Comparison of ENCODE assay signal across 10 mouse cellular contexts in the genomic region with DNA sequence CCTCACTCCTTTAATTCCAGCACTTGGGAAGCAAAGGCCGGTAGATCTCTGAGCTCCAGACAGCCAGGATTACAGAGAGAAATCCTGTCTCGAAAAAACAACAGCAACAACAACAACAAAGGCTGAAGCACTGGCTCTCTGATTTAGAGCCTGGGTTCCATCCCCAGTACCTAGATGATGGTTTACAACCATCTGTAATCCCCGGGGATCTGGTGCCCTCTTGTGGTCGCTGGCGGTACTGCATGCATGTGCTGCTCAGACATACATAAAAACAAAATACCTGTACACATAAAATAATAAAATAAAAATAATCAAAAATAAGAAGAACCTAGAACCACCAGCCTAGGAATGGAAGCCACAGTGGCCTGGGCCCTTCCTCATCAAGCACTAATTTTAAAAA. TPM values are rescaled to one million over a fixed set of nuclear protein-coding genes. Genes with fewer than 3 reads are reported as not detected.
A peak's percentile ranks its signal among the peaks of the same experiment; 100 is the strongest.
DNase-seq lines count a peak whose midpoint lies in the region; ATAC-seq lines count a peak whose summit lies in the region.
"Had no signal": no experiment of that assay in that cellular context is flagged by ENCODE, and none has a peak within 500 bp of the region (broad histone marks: within the 10 kb centered on the region; RNA-seq: fewer than 3 reads in every experiment).

No protein-coding gene starts in this region.

- no peaks in the 10 kb centered on the region for H3K4me1 ChIP-seq in hindbrain, embryonic 14.5 days (replicated peaks; ENCODE audit: control insufficient read depth, insufficient read depth, low read length)
- H3K4me1 ChIP-seq in hindbrain, embryonic 12.5 days = peaks cover 4% of the 10 kb centered on the region; the same call in 1 of the 2 replicates
- H3K4me1 ChIP-seq in embryonic facial prominence, embryonic 10.5 days = peaks cover 4% of the 10 kb centered on the region
- H3K4me1 ChIP-seq in limb, embryonic 10.5 days = peaks cover 5% of the 10 kb centered on the region
- H3K4me1 ChIP-seq: lung, embryonic 15.5 days had no signal

- WGBS in hindbrain, embryonic 14.5 days = 7% methylated on average over 5 of the region's 5 CpGs
- WGBS in hindbrain, embryonic 12.5 days = 13% methylated on average over 5 of the region's 5 CpGs
- 13% methylated on average over 5 of the region's 5 CpGs for WGBS in embryonic facial prominence, embryonic 10.5 days
- 13% methylated on average over 5 of the region's 5 CpGs for WGBS in limb, embryonic 10.5 days

- H3K27ac ChIP-seq in hindbrain, embryonic 14.5 days = no peak overlapping the region
- no peak overlapping the region for H3K27ac ChIP-seq in hindbrain, embryonic 12.5 days
- no peak overlapping the region for H3K27ac ChIP-seq in embryonic facial prominence, embryonic 10.5 days (replicated peaks)
- H3K27ac ChIP-seq in limb, embryonic 10.5 days = no peak overlapping the region
- H3K27ac ChIP-seq: lung, embryonic 15.5 days had no signal

- H3K4me3 ChIP-seq in hindbrain, embryonic 14.5 days (replicated peaks; ENCODE audit: low read length) = no peak overlapping the region
- no peak overlapping the region for H3K4me3 ChIP-seq in hindbrain, embryonic 12.5 days
- H3K4me3 ChIP-seq in embryonic facial prominence, embryonic 10.5 days = no peak overlapping the region
- H3K4me3 ChIP-seq in limb, embryonic 10.5 days = no peak overlapping the region
- H3K4me3 ChIP-seq: lung, embryonic 15.5 days had no signal

- H3K4me2 ChIP-seq in hindbrain, embryonic 14.5 days (replicated peaks) = no peak overlapping the region
- no peak overlapping the region for H3K4me2 ChIP-seq in hindbrain, embryonic 12.5 days (replicated peaks)
- H3K4me2 ChIP-seq: lung, embryonic 15.5 days had no signal

- no peaks in the 10 kb centered on the region for H3K36me3 ChIP-seq in hindbrain, embryonic 14.5 days (replicated peaks; ENCODE audit: control insufficient read depth, insufficient read depth)
- no peaks in the 10 kb centered on the region for H3K36me3 ChIP-seq in hindbrain, embryonic 12.5 days
- no peaks in the 10 kb centered on the region for H3K36me3 ChIP-seq in embryonic facial prominence, embryonic 10.5 days (replicated peaks)
- H3K36me3 ChIP-seq in limb, embryonic 10.5 days = no peaks in the 10 kb centered on the region
- H3K36me3 ChIP-seq: lung, embryonic 15.5 days had no signal

- H3K9ac ChIP-seq in hindbrain, embryonic 14.5 days = no peak overlapping the region
- H3K9ac ChIP-seq in hindbrain, embryonic 12.5 days = no peak overlapping the region
- H3K9ac ChIP-seq: lung, embryonic 15.5 days had no signal

- ATAC-seq in hindbrain, embryonic 14.5 days (ENCODE audit: low FRiP score) = no peak
- no peak for ATAC-seq in hindbrain, embryonic 12.5 days (ENCODE audit: low FRiP score)
- ATAC-seq in CD4-positive, CD25-positive, alpha-beta regulatory T cell, adult 4 months = peak; percentile 53
- ATAC-seq in activated CD4-positive, CD25-positive, alpha-beta regulatory T cell, adult 4 months = no peak

- peak; percentile 83 for DNase-seq in hindbrain, embryonic 14.5 days (ENCODE audit: low spot score)
- peak; percentile 58 for DNase-seq in T-cell, adult 2 months (ENCODE audit: low spot score)
- peak; percentile 83 for DNase-seq in embryonic facial prominence, embryonic 10.5 days (ENCODE audit: low spot score)
- peak; percentile 89 for DNase-seq in limb, embryonic 10.5 days (ENCODE audit: low spot score)
- peak; percentile 87 for DNase-seq in retina, embryonic 14.5 days (ENCODE audit: low spot score)

- no peaks in the 10 kb centered on the region for H3K9me3 ChIP-seq in hindbrain, embryonic 14.5 days (ENCODE audit: control insufficient read depth, low read length)
- H3K9me3 ChIP-seq in hindbrain, embryonic 12.5 days (replicated peaks) = no peaks in the 10 kb centered on the region
- no peaks in the 10 kb centered on the region for H3K9me3 ChIP-seq in embryonic facial prominence, embryonic 10.5 days
- no peaks in the 10 kb centered on the region for H3K9me3 ChIP-seq in limb, embryonic 10.5 days (replicated peaks)
- H3K9me3 ChIP-seq: lung, embryonic 15.5 days had no signal

- no peaks in the 10 kb centered on the region; the same call in 1 of the 2 replicates for H3K27me3 ChIP-seq in hindbrain, embryonic 14.5 days (ENCODE audit: control insufficient read depth, insufficient read depth, low read length)
- no peaks in the 10 kb centered on the region for H3K27me3 ChIP-seq in hindbrain, embryonic 12.5 days
- H3K27me3 ChIP-seq in embryonic facial prominence, embryonic 10.5 days (replicated peaks; ENCODE audit: low read depth, poor library complexity, severe bottlenecking) = peaks cover 3% of the 10 kb centered on the region; the same call in 1 of the 2 replicates
- H3K27me3 ChIP-seq in limb, embryonic 10.5 days (ENCODE audit: low read depth, poor library complexity, severe bottlenecking) = no peaks in the 10 kb centered on the region
- H3K27me3 ChIP-seq: lung, embryonic 15.5 days had no signal

RNA-seq across cellular contexts. Expression of a gene that starts 19.4 kb away (rescaled TPM):
- polyA plus RNA-seq in hindbrain, embryonic 14.5 days (2014; fragmentation: Nextera tagmentation; extraction: Ambion mirVana) = 1,239 and 1,372 TPM in 2 replicates
- polyA plus RNA-seq in hindbrain, embryonic 12.5 days (2016; fragmentation: Nextera tagmentation; extraction: Ambion mirVana) = 1,343 and 1,447 TPM in 2 replicates
- 1,000 to 10,000 TPM; 1,870 to 3,129 TPM for polyA plus RNA-seq in CD4-positive, CD25-positive, alpha-beta regulatory T cell, adult 4 months (2017; shearing (Covaris generic))
- 1,675 and 1,681 TPM in 2 replicates for polyA plus RNA-seq in embryonic facial prominence, embryonic 10.5 days (2016; fragmentation: Nextera tagmentation; extraction: Ambion mirVana)
- polyA plus RNA-seq in limb, embryonic 10.5 days (2016; fragmentation: Nextera tagmentation; extraction: Ambion mirVana) = 1,486 and 1,565 TPM in 2 replicates
- polyA plus RNA-seq in activated CD4-positive, CD25-positive, alpha-beta regulatory T cell, adult 4 months (2017; shearing (Covaris generic)) = 1,000 to 10,000 TPM; 1,765 to 2,357 TPM

RNA-seq across cellular contexts. Expression of a gene that starts 30.6 kb away (rescaled TPM):
- polyA plus RNA-seq in hindbrain, embryonic 14.5 days (2014; fragmentation: Nextera tagmentation; extraction: Ambion mirVana) = not detected in 2 replicates
- not detected in 2 replicates for polyA plus RNA-seq in hindbrain, embryonic 12.5 days (2016; fragmentation: Nextera tagmentation; extraction: Ambion mirVana)
- polyA plus RNA-seq in CD4-positive, CD25-positive, alpha-beta regulatory T cell, adult 4 months (2017; shearing (Covaris generic)) = not detected
- polyA plus RNA-seq in embryonic facial prominence, embryonic 10.5 days (2016; fragmentation: Nextera tagmentation; extraction: Ambion mirVana) = not detected in 2 replicates
- polyA plus RNA-seq in limb, embryonic 10.5 days (2016; fragmentation: Nextera tagmentation; extraction: Ambion mirVana) = 0.21 TPM in 1 of 2 replicates, not detected in the other
- polyA plus RNA-seq in activated CD4-positive, CD25-positive, alpha-beta regulatory T cell, adult 4 months (2017; shearing (Covaris generic)) = not detected
- polyA plus RNA-seq: lung, embryonic 15.5 days had no signal

RNA-seq across cellular contexts. Expression of a gene that starts 33.9 kb away (rescaled TPM):
- polyA plus RNA-seq in hindbrain, embryonic 14.5 days (2014; fragmentation: Nextera tagmentation; extraction: Ambion mirVana) = 0.50 TPM in 1 of 2 replicates, not detected in the other
- 0.89 TPM in 1 of 2 replicates, not detected in the other for polyA plus RNA-seq in hindbrain, embryonic 12.5 days (2016; fragmentation: Nextera tagmentation; extraction: Ambion mirVana)
- polyA plus RNA-seq in CD4-positive, CD25-positive, alpha-beta regulatory T cell, adult 4 months (2017; shearing (Covaris generic)) = not detected
- 0.37 TPM in 1 of 2 replicates, not detected in the other for polyA plus RNA-seq in embryonic facial prominence, embryonic 10.5 days (2016; fragmentation: Nextera tagmentation; extraction: Ambion mirVana)
- not detected in 2 replicates for polyA plus RNA-seq in limb, embryonic 10.5 days (2016; fragmentation: Nextera tagmentation; extraction: Ambion mirVana)
- not detected for polyA plus RNA-seq in activated CD4-positive, CD25-positive, alpha-beta regulatory T cell, adult 4 months (2017; shearing (Covaris generic))
- polyA plus RNA-seq: frontal cortex, adult 2 months; lung, embryonic 15.5 days had no signal

RNA-seq across cellular contexts. Expression of a gene that starts 39.5 kb away (rescaled TPM):
- 0.13 and 0.16 TPM in 2 replicates for polyA plus RNA-seq in hindbrain, embryonic 14.5 days (2014; fragmentation: Nextera tagmentation; extraction: Ambion mirVana)
- 3.1 and 3.2 TPM in 2 replicates for polyA plus RNA-seq in hindbrain, embryonic 12.5 days (2016; fragmentation: Nextera tagmentation; extraction: Ambion mirVana)
- polyA plus RNA-seq in CD4-positive, CD25-positive, alpha-beta regulatory T cell, adult 4 months (2017; shearing (Covaris generic)) = 1 to 10 TPM; 1.7 to 6.4 TPM
- polyA plus RNA-seq in embryonic facial prominence, embryonic 10.5 days (2016; fragmentation: Nextera tagmentation; extraction: Ambion mirVana) = 0.28 and 0.67 TPM in 2 replicates
- 1.3 and 7.6 TPM in 2 replicates for polyA plus RNA-seq in limb, embryonic 10.5 days (2016; fragmentation: Nextera tagmentation; extraction: Ambion mirVana)
- 1 to 10 TPM in 1 of 2 experiments, under 1 TPM in 1; 0.99 to 1.1 TPM for polyA plus RNA-seq in activated CD4-positive, CD25-positive, alpha-beta regulatory T cell, adult 4 months (2017; shearing (Covaris generic))

RNA-seq across cellular contexts. Expression of a gene that starts 51.6 kb away (rescaled TPM):
- polyA plus RNA-seq in hindbrain, embryonic 14.5 days (2014; fragmentation: Nextera tagmentation; extraction: Ambion mirVana) = not detected in 2 replicates
- not detected in 2 replicates for polyA plus RNA-seq in hindbrain, embryonic 12.5 days (2016; fragmentation: Nextera tagmentation; extraction: Ambion mirVana)
- polyA plus RNA-seq in CD4-positive, CD25-positive, alpha-beta regulatory T cell, adult 4 months (2017; shearing (Covaris generic)) = not detected
- not detected in 2 replicates for polyA plus RNA-seq in embryonic facial prominence, embryonic 10.5 days (2016; fragmentation: Nextera tagmentation; extraction: Ambion mirVana)
- polyA plus RNA-seq in limb, embryonic 10.5 days (2016; fragmentation: Nextera tagmentation; extraction: Ambion mirVana) = not detected in 2 replicates
- not detected for polyA plus RNA-seq in activated CD4-positive, CD25-positive, alpha-beta regulatory T cell, adult 4 months (2017; shearing (Covaris generic))
- polyA plus RNA-seq: frontal cortex, adult 2 months; lung, embryonic 15.5 days had no signal
